Mouse (Mus musculus) liver, embryonic 13.5 days (tissue): ENCODE data around the gene Gm6408. TPM values are rescaled to one million over a fixed set of nuclear protein-coding genes. Genes with fewer than 3 reads are reported as not detected.
"Not testable (repeated sequence)": the region's sequence is repeated elsewhere in the genome, so short reads cannot be mapped to it uniquely, and the experiment has no call there.

Source experiments
- ATAC-seq: fragments of 200-750 bp; cut with Nextera tagmentation; 2 replicates; pipeline ENCODE4 v1.8.0; 2017; ENCODE audit warnings: low read depth, mild to moderate bottlenecking, moderate number of reproducible peaks, moderate library complexity
- DNase-seq: peaks from one replicate; pipeline ENCODE4 v3.0.0; 2022
- H3K27ac ChIP-seq: fragments of 300-500 bp; sonication (generic); 2 replicates; pipeline ENCODE4 v1.5.1; 2015; ENCODE audit warnings: moderate library complexity, mild to moderate bottlenecking, inconsistent platforms
- H3K27me3 ChIP-seq: fragments of 300-500 bp; sonication (generic); 2 replicates; pipeline ENCODE4 v1.6.1; 2015; ENCODE audit warnings: mild to moderate bottlenecking, inconsistent platforms
- H3K36me3 ChIP-seq: fragments of 300-500 bp; sonication (generic); 2 replicates; pipeline ENCODE4 v1.6.1; 2015; ENCODE audit warnings: mild to moderate bottlenecking, inconsistent platforms
- H3K4me1 ChIP-seq: fragments of 300-500 bp; sonication (generic); replicated peaks from 2 replicates; pipeline ENCODE4 v1.6.1; 2015; ENCODE audit warnings: inconsistent platforms
- H3K4me2 ChIP-seq: fragments of 300-500 bp; sonication (generic); 2 replicates; pipeline ENCODE4 v1.6.1; 2015; ENCODE audit warnings: inconsistent platforms, mild to moderate bottlenecking, moderate library complexity
- H3K4me3 ChIP-seq: fragments of 300-500 bp; sonication (generic); replicated peaks from 2 replicates; pipeline ENCODE4 v1.5.1; 2015; ENCODE audit warnings: mild to moderate bottlenecking, inconsistent platforms
- H3K9ac ChIP-seq: fragments of 300-500 bp; sonication (generic); 2 replicates; pipeline ENCODE4 v1.6.1; 2015; ENCODE audit warnings: mild to moderate bottlenecking, inconsistent platforms
- H3K9me3 ChIP-seq: fragments of 300-500 bp; sonication (generic); replicated peaks from 2 replicates; pipeline ENCODE4 v1.6.1; 2016; ENCODE audit warnings: inconsistent platforms
- WGBS: fragments of 180-500 bp; shearing (Covaris S2); methylation state at CpG from one replicate; pipeline ENCODE4 v1.1.7; 2015; ENCODE audit not compliant: insufficient replicate concordance; 5-methylcytosine and 5-hydroxymethylcytosine counted together
- polyA plus RNA-seq: library from polyadenylated mRNA; unstranded; fragments of >200 nt; fragmentation: Nextera tagmentation; extraction: Ambion mirVana; gene quantifications from 2 replicates; pipeline ENCODE4 v1.2.1, GENCODE M21; 2015

The Gm6408 gene
- polyA plus RNA-seq, 1 experiment from 2014 or later = not detected

DNA sequence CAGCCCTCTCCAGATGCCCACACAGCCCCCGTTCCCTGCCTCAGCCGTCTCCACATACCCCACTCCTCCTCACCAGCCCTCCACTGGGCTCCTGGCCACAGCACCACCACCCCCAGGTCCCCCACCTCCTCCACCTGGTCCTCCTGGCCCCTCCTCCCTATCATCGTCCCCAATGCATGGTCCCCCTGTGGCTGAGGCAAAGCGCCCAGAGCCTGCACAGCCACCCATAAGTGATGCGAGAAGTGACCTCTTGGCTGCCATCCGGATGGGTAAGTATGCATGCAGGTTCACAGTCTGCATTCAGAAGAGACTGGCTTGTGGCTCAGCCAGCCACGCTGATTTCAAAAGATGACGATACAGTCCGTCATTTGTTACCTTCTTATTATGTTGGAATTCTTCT lies 13.5 kb upstream of the Gm6408 start:
- Histone ChIP-seq H3K36me3 (no peaks in the 10 kb centered on the region), H3K27me3 (no peaks in the 10 kb centered on the region), H3K4me3 (no peak overlapping the region), H3K4me1 (no peaks in the 10 kb centered on the region), H3K9me3 (no peaks in the 10 kb centered on the region), H3K27ac (no peak overlapping the region), H3K4me2 (no peak overlapping the region), H3K9ac (no peak overlapping the region)
- no peak for DNase-seq
- 77% methylated on average over 9 of the region's 9 CpGs for WGBS
- ATAC-seq = no peak

DNA sequence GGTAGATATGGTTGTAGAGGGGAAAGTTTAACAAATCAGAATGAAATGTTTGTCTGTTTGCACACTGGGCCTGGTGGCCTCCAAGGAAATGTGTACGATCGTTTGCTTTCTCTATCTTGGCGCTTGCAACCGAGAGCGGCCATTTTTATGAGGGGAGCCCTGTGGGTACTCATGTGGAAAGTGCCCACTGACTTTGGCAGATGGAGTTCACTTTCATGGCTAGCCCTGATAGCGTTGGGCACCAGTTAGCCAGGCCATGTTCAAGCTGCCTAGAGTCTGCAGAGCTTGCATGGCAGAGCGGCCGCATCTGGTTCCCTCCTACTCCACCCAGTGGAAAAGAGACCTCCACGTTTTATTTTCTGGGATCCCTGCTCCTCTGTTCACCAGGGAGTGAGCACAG lies 10.9 kb upstream of the Gm6408 start:
- ATAC-seq (no peak), DNase-seq (no peak)
- Histone ChIP-seq H3K9me3 (no peaks in the 10 kb centered on the region), H3K4me1 (no peaks in the 10 kb centered on the region), H3K27ac (no peak overlapping the region), H3K9ac (no peak overlapping the region), H3K4me2 (no peak overlapping the region), H3K4me3 (no peak overlapping the region), H3K27me3 (no peaks in the 10 kb centered on the region), H3K36me3 (no peaks in the 10 kb centered on the region)
- 75% methylated on average over 9 of the region's 9 CpGs for WGBS

DNA sequence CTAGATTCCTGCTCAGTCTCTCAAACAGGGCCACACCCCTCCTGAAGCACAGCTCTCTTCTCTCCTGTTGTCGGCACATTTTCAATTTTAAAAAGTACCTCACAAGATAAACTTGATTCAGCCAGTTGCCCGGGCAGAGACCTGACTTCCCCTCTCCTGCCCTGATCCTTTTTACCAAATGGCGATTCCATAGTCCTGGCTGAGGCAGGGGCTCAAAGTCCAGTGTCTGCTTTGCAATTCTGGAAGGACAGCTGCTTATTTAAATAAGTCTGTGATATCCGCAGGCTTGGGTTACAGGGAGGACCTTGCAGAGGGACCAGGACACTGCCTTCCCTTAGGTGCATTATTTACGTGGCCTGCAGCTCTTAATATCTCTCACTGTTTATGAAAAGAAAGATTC lies 10.5 kb upstream of the Gm6408 start:
- Histone ChIP-seq H3K27ac (no peak overlapping the region), H3K27me3 (no peaks in the 10 kb centered on the region), H3K9ac (no peak overlapping the region), H3K4me1 (no peaks in the 10 kb centered on the region), H3K36me3 (no peaks in the 10 kb centered on the region), H3K9me3 (no peaks in the 10 kb centered on the region), H3K4me2 (no peak overlapping the region), H3K4me3 (no peak overlapping the region)
- ATAC-seq (no peak), DNase-seq (no peak)
- 52% methylated on average over 5 of the region's 5 CpGs for WGBS

DNA sequence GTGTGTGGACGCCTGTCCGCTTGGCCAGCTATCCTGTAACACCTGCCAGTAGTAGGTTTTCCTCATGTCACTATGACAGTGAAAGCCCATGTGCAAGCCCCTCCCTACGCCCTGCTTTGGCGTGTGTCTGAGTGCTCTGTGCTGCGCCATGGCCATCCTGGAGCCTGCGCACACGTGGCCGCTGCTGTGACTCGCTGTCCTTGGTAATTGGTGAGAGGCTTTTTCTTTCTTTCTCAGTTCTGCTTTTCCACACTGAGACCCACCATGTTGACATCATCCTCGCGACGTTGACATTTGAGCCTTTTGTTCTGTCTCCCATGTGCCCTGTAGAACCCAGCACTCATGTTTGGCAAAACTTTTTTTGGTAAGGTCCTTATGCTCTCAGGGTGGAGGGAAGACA lies 9.9 kb upstream of the Gm6408 start:
- no peak for DNase-seq
- no peak for ATAC-seq
- Histone ChIP-seq H3K9ac (no peak overlapping the region), H3K27ac (no peak overlapping the region), H3K4me1 (no peaks in the 10 kb centered on the region), H3K27me3 (no peaks in the 10 kb centered on the region), H3K4me3 (no peak overlapping the region), H3K9me3 (no peaks in the 10 kb centered on the region), H3K4me2 (no peak overlapping the region), H3K36me3 (no peaks in the 10 kb centered on the region)
- WGBS = 72% methylated on average over 12 of the region's 12 CpGs

- not testable (repeated sequence) for H3K9ac ChIP-seq, H3K9me3 ChIP-seq, ATAC-seq, H3K4me1 ChIP-seq, H3K36me3 ChIP-seq, H3K27ac ChIP-seq, H3K4me3 ChIP-seq, H3K4me2 ChIP-seq, H3K27me3 ChIP-seq
- DNase-seq = peak; percentile 50
- WGBS = under 1% methylated on average over 4 of the region's 4 CpGs
Measured at GRCm38 (mm10) chr5:146479564-146479963, 2.2 kb upstream of the Gm6408 start.

DNA sequence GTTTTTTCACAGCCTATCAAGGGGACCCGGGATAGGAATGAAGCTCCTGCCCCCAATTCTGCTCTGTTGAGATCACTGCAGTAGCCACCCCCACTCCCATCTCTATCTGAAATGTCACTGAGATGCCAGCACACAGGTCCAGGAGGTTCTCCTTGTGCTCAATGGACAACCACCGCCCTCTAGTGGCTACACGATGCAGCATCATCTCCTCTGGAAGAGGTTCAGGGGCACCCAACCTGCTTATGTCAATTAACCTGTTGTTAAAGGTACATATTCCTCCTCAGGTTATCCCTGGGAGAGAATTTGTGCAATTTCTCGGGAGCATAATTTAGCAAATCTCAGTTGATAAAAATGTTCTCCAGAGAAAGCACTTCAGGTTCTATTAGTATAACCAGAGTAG lies 7.2 kb downstream of the Gm6408 start:
- H3K4me3 ChIP-seq, DNase-seq, H3K36me3 ChIP-seq, H3K9me3 ChIP-seq, H3K4me2 ChIP-seq, H3K27ac ChIP-seq, H3K9ac ChIP-seq, ATAC-seq, H3K27me3 ChIP-seq, H3K4me1 ChIP-seq: not testable (repeated sequence)
- 3% methylated on average over 3 of the region's 4 CpGs for WGBS

GRCm38 (mm10) chr5:146491063-146491462 lies 9.3 kb downstream of the Gm6408 start, which contains the start of gene Gm6370:
TSS of gene Gm6370 (plus strand) at chr5:146491363.
- ATAC-seq, H3K36me3 ChIP-seq, H3K27ac ChIP-seq, H3K4me1 ChIP-seq, H3K4me2 ChIP-seq, H3K27me3 ChIP-seq, H3K4me3 ChIP-seq, H3K9me3 ChIP-seq, H3K9ac ChIP-seq, DNase-seq: not testable (repeated sequence)
- no CpG with 5 or more reads among the region's 5 CpGs for WGBS

DNA sequence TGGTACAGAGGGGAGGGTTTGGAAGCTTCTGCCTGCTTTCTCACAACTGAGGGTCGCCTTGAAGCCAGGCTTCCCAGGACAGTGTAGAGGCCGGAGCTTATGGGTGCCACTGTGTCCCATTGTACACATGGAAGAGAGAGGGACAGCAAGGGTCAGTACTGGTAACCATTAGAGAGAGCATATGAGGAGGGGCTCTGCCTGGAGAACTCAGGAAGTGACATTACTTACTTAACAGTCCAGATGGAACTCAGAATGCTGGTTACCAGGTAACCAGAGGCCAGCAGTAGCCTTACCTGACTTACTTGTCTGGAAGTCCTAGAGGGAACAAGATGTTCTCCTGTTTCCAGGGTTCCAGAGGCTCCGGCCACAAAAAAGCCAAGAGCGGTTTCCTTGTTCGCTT lies 20.3 kb downstream of the Gm6408 start, which contains the start of gene 4930449I24Rik:
4930449I24Rik (plus strand) TSS at position 301 of the 400 bp plus-strand sequence.
- not testable (repeated sequence) for H3K4me1 ChIP-seq, ATAC-seq, H3K9ac ChIP-seq, DNase-seq, H3K27ac ChIP-seq, H3K9me3 ChIP-seq, H3K27me3 ChIP-seq, H3K36me3 ChIP-seq, H3K4me3 ChIP-seq, H3K4me2 ChIP-seq
- no CpG with 5 or more reads among the region's 5 CpGs for WGBS

- WGBS = 86% methylated on average over 1 of the region's 5 CpGs
- not testable (repeated sequence) for ATAC-seq
Measured at GRCm38 (mm10) chr5:146513823-146514222, 32.1 kb downstream of the Gm6408 start, which contains the start of gene Gm3402. TSS of gene Gm3402 (plus strand) at chr5:146514123.

DNA sequence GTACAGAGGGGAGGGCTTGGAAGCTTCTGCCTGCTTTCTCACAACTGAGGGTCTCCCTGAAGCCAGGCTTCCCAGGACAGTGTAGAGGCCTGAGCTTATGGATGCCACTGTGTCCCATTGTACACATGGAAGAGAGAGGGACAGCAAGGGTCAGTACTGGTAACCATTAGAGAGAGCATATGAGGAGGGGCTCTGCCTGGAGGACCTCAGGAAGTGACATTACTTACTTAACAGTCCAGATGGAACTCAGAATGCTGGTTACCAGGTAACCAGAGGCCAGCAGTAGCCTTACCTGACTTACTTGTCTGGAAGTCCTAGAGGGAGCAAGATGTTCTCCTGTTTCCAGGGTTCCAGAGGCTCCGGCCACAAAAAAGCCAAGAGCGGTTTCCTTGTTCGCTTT lies 43.7 kb downstream of the Gm6408 start, which contains the start of gene Gm3404:
Gm3404 (plus strand) TSS at position 301 of the 400 bp plus-strand sequence.
- H3K4me3 ChIP-seq, H3K27me3 ChIP-seq, DNase-seq, H3K4me2 ChIP-seq, H3K27ac ChIP-seq, H3K4me1 ChIP-seq, H3K9me3 ChIP-seq, H3K9ac ChIP-seq, H3K36me3 ChIP-seq, ATAC-seq: not testable (repeated sequence)
- 79% methylated on average over 3 of the region's 3 CpGs for WGBS

More at GRCm38 (mm10) chr5:146513823-146514222, 32.1 kb downstream of the Gm6408 start, which contains the start of gene Gm3402:
- H3K36me3 ChIP-seq, H3K4me3 ChIP-seq, H3K4me2 ChIP-seq, H3K27ac ChIP-seq, H3K9me3 ChIP-seq, H3K27me3 ChIP-seq, H3K9ac ChIP-seq, DNase-seq, H3K4me1 ChIP-seq: not testable (repeated sequence)
